Mouse (Mus musculus): ENCODE data around the gene Nucb1. TPM values are rescaled to one million over a fixed set of nuclear protein-coding genes. Genes with fewer than 3 reads are reported as not detected.

The Nucb1 gene
- polyA plus RNA-seq, 1 experiment from 2014 or later, result 96.7 TPM

- peak overlapping the region; percentile 65 for H3K4me3 ChIP-seq (ENCODE audit: low read depth, low read length)
- peaks cover 6% of the 10 kb centered on the region for H3K4me1 ChIP-seq (ENCODE audit: control insufficient read depth, insufficient read depth, low read length)
- H3K27me3 ChIP-seq (ENCODE audit: control insufficient read depth, insufficient read depth, low read length), result no peaks in the 10 kb centered on the region
- 72% methylated on average over 9 of the region's 10 CpGs for WGBS
- DNase-seq (ENCODE audit: low spot score) (no peak), ATAC-seq (replicated peaks; ENCODE audit: insufficient number of reproducible peaks, low FRiP score, low TSS enrichment, low read depth) (no peak)
- peak overlapping the region; percentile 51 for H3K4me2 ChIP-seq (ENCODE audit: low read depth, low read length)
- peaks cover 7% of the 10 kb centered on the region; the same call in 1 of the 2 replicates for H3K36me3 ChIP-seq (replicated peaks; ENCODE audit: control insufficient read depth, insufficient read depth, low read depth, low read length)
- H3K9me3 ChIP-seq (replicated peaks; ENCODE audit: control insufficient read depth, low read length), result no peaks in the 10 kb centered on the region
- no peak overlapping the region for H3K27ac ChIP-seq (replicated peaks; ENCODE audit: low read depth, low read length)
- peak overlapping the region; percentile 83 for H3K9ac ChIP-seq (replicated peaks; ENCODE audit: low read length)
Measured at GRCm38 (mm10) chr7:45457204-45458060, 52.8 kb downstream of the Nucb1 start.

- Histone ChIP-seq H3K4me3 (ENCODE audit: low read depth, low read length) (no peak overlapping the region), H3K36me3 (replicated peaks; ENCODE audit: control insufficient read depth, insufficient read depth, low read depth, low read length) (peaks cover 7% of the 10 kb centered on the region; the same call in 1 of the 2 replicates), H3K27ac (replicated peaks; ENCODE audit: low read depth, low read length) (no peak overlapping the region), H3K4me1 (ENCODE audit: control insufficient read depth, insufficient read depth, low read length) (peaks cover 6% of the 10 kb centered on the region), H3K27me3 (ENCODE audit: control insufficient read depth, insufficient read depth, low read length) (no peaks in the 10 kb centered on the region), H3K9me3 (replicated peaks; ENCODE audit: control insufficient read depth, low read length) (no peaks in the 10 kb centered on the region), H3K4me2 (ENCODE audit: low read depth, low read length) (no peak overlapping the region), H3K9ac (replicated peaks; ENCODE audit: low read length) (no peak overlapping the region)
- DNase-seq (ENCODE audit: low spot score) (no peak), ATAC-seq (replicated peaks; ENCODE audit: insufficient number of reproducible peaks, low FRiP score, low TSS enrichment, low read depth) (no peak)
- 56% methylated on average over 9 of the region's 9 CpGs for WGBS
Measured at GRCm38 (mm10) chr7:45456721-45457203, 53.4 kb downstream of the Nucb1 start.

- H3K9me3 ChIP-seq (replicated peaks; ENCODE audit: control insufficient read depth, low read length), result no peaks in the 10 kb centered on the region
- no peak overlapping the region for H3K9ac ChIP-seq (replicated peaks; ENCODE audit: low read length)
- H3K4me2 ChIP-seq (ENCODE audit: low read depth, low read length), result no peak overlapping the region
- no peaks in the 10 kb centered on the region for H3K27me3 ChIP-seq (ENCODE audit: control insufficient read depth, insufficient read depth, low read length)
- no peak overlapping the region for H3K27ac ChIP-seq (replicated peaks; ENCODE audit: low read depth, low read length)
- DNase-seq (ENCODE audit: low spot score), result no peak
- H3K4me3 ChIP-seq (ENCODE audit: low read depth, low read length), result no peak overlapping the region
- 81% methylated on average over 13 of the region's 13 CpGs for WGBS
- peaks cover 7% of the 10 kb centered on the region; the same call in 1 of the 2 replicates for H3K36me3 ChIP-seq (replicated peaks; ENCODE audit: control insufficient read depth, insufficient read depth, low read depth, low read length)
- peaks cover 6% of the 10 kb centered on the region for H3K4me1 ChIP-seq (ENCODE audit: control insufficient read depth, insufficient read depth, low read length)
- no peak for ATAC-seq (replicated peaks; ENCODE audit: insufficient number of reproducible peaks, low FRiP score, low TSS enrichment, low read depth)
Measured at GRCm38 (mm10) chr7:45455932-45456696, 54.1 kb downstream of the Nucb1 start.

- Histone ChIP-seq H3K9me3 (replicated peaks; ENCODE audit: control insufficient read depth, low read length) (no peaks in the 10 kb centered on the region), H3K36me3 (replicated peaks; ENCODE audit: control insufficient read depth, insufficient read depth, low read depth, low read length) (peaks cover 7% of the 10 kb centered on the region; the same call in 1 of the 2 replicates), H3K4me1 (ENCODE audit: control insufficient read depth, insufficient read depth, low read length) (peaks cover 6% of the 10 kb centered on the region), H3K27me3 (ENCODE audit: control insufficient read depth, insufficient read depth, low read length) (no peaks in the 10 kb centered on the region), H3K4me3 (ENCODE audit: low read depth, low read length) (no peak overlapping the region), H3K27ac (replicated peaks; ENCODE audit: low read depth, low read length) (no peak overlapping the region), H3K4me2 (ENCODE audit: low read depth, low read length) (no peak overlapping the region), H3K9ac (replicated peaks; ENCODE audit: low read length) (no peak overlapping the region)
- 86% methylated on average over 15 of the region's 15 CpGs for WGBS
- ATAC-seq (replicated peaks; ENCODE audit: insufficient number of reproducible peaks, low FRiP score, low TSS enrichment, low read depth) (no peak), DNase-seq (ENCODE audit: low spot score) (no peak)
Measured at GRCm38 (mm10) chr7:45454971-45455370, 55.2 kb downstream of the Nucb1 start.

GRCm38 (mm10) chr7:45451344-45451982, 58.7 kb downstream of the Nucb1 start:
- DNase-seq (ENCODE audit: low spot score) (peak; percentile 87), ATAC-seq (replicated peaks; ENCODE audit: insufficient number of reproducible peaks, low FRiP score, low TSS enrichment, low read depth) (peak; percentile 68; the same call in 1 of the 2 replicates)
- WGBS, result 56% methylated on average over 23 of the region's 23 CpGs
- Histone ChIP-seq H3K27me3 (ENCODE audit: control insufficient read depth, insufficient read depth, low read length) (no peaks in the 10 kb centered on the region), H3K4me3 (ENCODE audit: low read depth, low read length) (no peak overlapping the region), H3K4me1 (ENCODE audit: control insufficient read depth, insufficient read depth, low read length) (no peaks in the 10 kb centered on the region), H3K36me3 (replicated peaks; ENCODE audit: control insufficient read depth, insufficient read depth, low read depth, low read length) (peaks cover 4% of the 10 kb centered on the region; the same call in 1 of the 2 replicates), H3K27ac (replicated peaks; ENCODE audit: low read depth, low read length) (no peak overlapping the region), H3K9ac (replicated peaks; ENCODE audit: low read length) (0 out of 2 replicates have a peak overlapping the region, but pooled peaks have one; percentile 7), H3K9me3 (replicated peaks; ENCODE audit: control insufficient read depth, low read length) (no peaks in the 10 kb centered on the region), H3K4me2 (ENCODE audit: low read depth, low read length) (no peak overlapping the region)

GRCm38 (mm10) chr7:45449974-45450373, 60.2 kb downstream of the Nucb1 start:
- Histone ChIP-seq H3K27me3 (ENCODE audit: control insufficient read depth, insufficient read depth, low read length) (no peaks in the 10 kb centered on the region), H3K36me3 (replicated peaks; ENCODE audit: control insufficient read depth, insufficient read depth, low read depth, low read length) (peaks cover 2% of the 10 kb centered on the region; the same call in 1 of the 2 replicates), H3K9me3 (replicated peaks; ENCODE audit: control insufficient read depth, low read length) (no peaks in the 10 kb centered on the region), H3K4me3 (ENCODE audit: low read depth, low read length) (no peak overlapping the region), H3K27ac (replicated peaks; ENCODE audit: low read depth, low read length) (no peak overlapping the region), H3K4me2 (ENCODE audit: low read depth, low read length) (no peak overlapping the region), H3K9ac (replicated peaks; ENCODE audit: low read length) (no peak overlapping the region), H3K4me1 (ENCODE audit: control insufficient read depth, insufficient read depth, low read length) (no peaks in the 10 kb centered on the region)
- no peak for ATAC-seq (replicated peaks; ENCODE audit: insufficient number of reproducible peaks, low FRiP score, low TSS enrichment, low read depth)
- DNase-seq (ENCODE audit: low spot score), result no peak
- WGBS, result 97% methylated on average over 1 of the region's 1 CpGs

- 29% methylated on average over 11 of the region's 11 CpGs for WGBS
- DNase-seq (ENCODE audit: low spot score), result peak; percentile 64
Measured at GRCm38 (mm10) chr7:45447325-45447990, 62.7 kb downstream of the Nucb1 start.

More at GRCm38 (mm10) chr7:45447325-45447990, 62.7 kb downstream of the Nucb1 start:
- Histone ChIP-seq H3K27ac (replicated peaks; ENCODE audit: low read depth, low read length) (no peak overlapping the region), H3K4me1 (ENCODE audit: control insufficient read depth, insufficient read depth, low read length) (no peaks in the 10 kb centered on the region), H3K4me3 (ENCODE audit: low read depth, low read length) (no peak overlapping the region), H3K9ac (replicated peaks; ENCODE audit: low read length) (no peak overlapping the region), H3K27me3 (ENCODE audit: control insufficient read depth, insufficient read depth, low read length) (no peaks in the 10 kb centered on the region), H3K36me3 (replicated peaks; ENCODE audit: control insufficient read depth, insufficient read depth, low read depth, low read length) (no peaks in the 10 kb centered on the region), H3K4me2 (ENCODE audit: low read depth, low read length) (no peak overlapping the region), H3K9me3 (replicated peaks; ENCODE audit: control insufficient read depth, low read length) (no peaks in the 10 kb centered on the region)
- 0 out of 2 replicates have a peak, but pooled peaks have one; percentile 35 for ATAC-seq (replicated peaks; ENCODE audit: insufficient number of reproducible peaks, low FRiP score, low TSS enrichment, low read depth)

Data from embryonic facial prominence, embryonic 11.5 days (tissue).